Mouse (Mus musculus): ENCODE measurements around the gene Fam185a. TPM values are rescaled to one million over a fixed set of nuclear protein-coding genes. Genes with fewer than 3 reads are reported as not detected.

The Fam185a gene
- total RNA-seq, 2 experiments from 2014 or later: 12.1 to 13.2 TPM

- TF ChIP-seq CTCF (conservative IDR thresholded peaks at IDR 0.05): no peak
- H3K4me3 ChIP-seq: no peak overlapping the region
Measured at GRCm38 (mm10) chr5:21391616-21392384, 33.0 kb upstream of the Fam185a start.

GRCm38 (mm10) chr5:21394562-21394961 lies 30.2 kb upstream of the Fam185a start:
- TF ChIP-seq CTCF (conservative IDR thresholded peaks at IDR 0.05): no peak
- DNase-seq (ENCODE audit: low spot score in 2 of 2): no peak
- Histone ChIP-seq H3K27ac (no peak overlapping the region), H3K4me3 (no peak overlapping the region)

More at GRCm38 (mm10) chr5:21391616-21392384, 33.0 kb upstream of the Fam185a start:
- DNase-seq (ENCODE audit: low spot score in 2 of 2): no peak
- H3K27ac ChIP-seq: no peak overlapping the region

- no peak for DNase-seq (ENCODE audit: low spot score in 2 of 2)
- TF ChIP-seq CTCF (conservative IDR thresholded peaks at IDR 0.05): no peak
- no peak overlapping the region for H3K27ac ChIP-seq
- H3K4me3 ChIP-seq: no peak overlapping the region
Measured at GRCm38 (mm10) chr5:21395205-21395840, 29.4 kb upstream of the Fam185a start.

- no peak for TF ChIP-seq CTCF (conservative IDR thresholded peaks at IDR 0.05)
- DNase-seq (ENCODE audit: low spot score in 2 of 2): no peak
- Histone ChIP-seq H3K27ac (no peak overlapping the region), H3K4me3 (no peak overlapping the region)
Measured at GRCm38 (mm10) chr5:21411261-21411666, 13.5 kb upstream of the Fam185a start.

- no peak for DNase-seq (ENCODE audit: low spot score in 2 of 2)
- H3K4me3 ChIP-seq: no peak overlapping the region
- TF ChIP-seq CTCF (conservative IDR thresholded peaks at IDR 0.05): no peak
- H3K27ac ChIP-seq: no peak overlapping the region
Measured at GRCm38 (mm10) chr5:21412056-21412455, 12.7 kb upstream of the Fam185a start.

GRCm38 (mm10) chr5:21413322-21413721 lies 11.4 kb upstream of the Fam185a start:
- Histone ChIP-seq H3K27ac (no peak overlapping the region), H3K4me3 (no peak overlapping the region)
- DNase-seq (ENCODE audit: low spot score in 2 of 2): no peak
- TF ChIP-seq CTCF (conservative IDR thresholded peaks at IDR 0.05): no peak

- no peak overlapping the region for H3K27ac ChIP-seq
- no peak for TF ChIP-seq CTCF (conservative IDR thresholded peaks at IDR 0.05)
- H3K4me3 ChIP-seq: no peak overlapping the region
- DNase-seq (ENCODE audit: low spot score in 2 of 2): no peak
Measured at GRCm38 (mm10) chr5:21414116-21414820, 10.5 kb upstream of the Fam185a start.

GRCm38 (mm10) chr5:21418613-21419012 lies 6.1 kb upstream of the Fam185a start:
- DNase-seq (ENCODE audit: low spot score in 2 of 2): no peak
- no peak for TF ChIP-seq CTCF (conservative IDR thresholded peaks at IDR 0.05)
- Histone ChIP-seq H3K27ac (no peak overlapping the region), H3K4me3 (no peak overlapping the region)

- no peak for DNase-seq (ENCODE audit: low spot score in 2 of 2)
- TF ChIP-seq CTCF (conservative IDR thresholded peaks at IDR 0.05): peak; percentile 79
Measured at GRCm38 (mm10) chr5:21420609-21421008, 4.1 kb upstream of the Fam185a start.

GRCm38 (mm10) chr5:21426666-21427065 lies 1.9 kb downstream of the Fam185a start:
- H3K27ac ChIP-seq: no peak overlapping the region
- no peak for DNase-seq (ENCODE audit: low spot score in 2 of 2)
- no peak for TF ChIP-seq CTCF (conservative IDR thresholded peaks at IDR 0.05)
- H3K4me3 ChIP-seq: no peak overlapping the region

More at GRCm38 (mm10) chr5:21420609-21421008, 4.1 kb upstream of the Fam185a start:
- Histone ChIP-seq H3K27ac (no peak overlapping the region), H3K4me3 (no peak overlapping the region)

- Histone ChIP-seq H3K4me3 (no peak overlapping the region), H3K27ac (no peak overlapping the region)
- peak; percentile 27 to 28 for DNase-seq (ENCODE audit: low spot score in 2 of 2)
- peak; percentile 86 for TF ChIP-seq CTCF (conservative IDR thresholded peaks at IDR 0.05)
Measured at GRCm38 (mm10) chr5:21434148-21434929, 9.6 kb downstream of the Fam185a start.

GRCm38 (mm10) chr5:21436471-21436975 lies 11.8 kb downstream of the Fam185a start:
- no peak overlapping the region for H3K27ac ChIP-seq
- no peak for TF ChIP-seq CTCF (conservative IDR thresholded peaks at IDR 0.05)
- no peak overlapping the region for H3K4me3 ChIP-seq
- no peak for DNase-seq (ENCODE audit: low spot score in 2 of 2)

Data from layer of hippocampus, adult 2 months (tissue).